Mouse (Mus musculus): Measurements from ENCODE around the gene Ugt1a7c.

The Ugt1a7c gene

GRCm38 (mm10) chr1:88235046-88235893 lies 140.4 kb downstream of the Ugt1a7c start:
- no peak for DNase-seq (ENCODE audit: extremely low spot score, low read depth, low spot score)

- no peak for DNase-seq (ENCODE audit: extremely low spot score, low read depth, low spot score)
Observed at GRCm38 (mm10) chr1:88235894-88236415, 141.1 kb downstream of the Ugt1a7c start.

- DNase-seq (ENCODE audit: extremely low spot score, low read depth, low spot score): no peak
Observed at GRCm38 (mm10) chr1:88237311-88237710, 142.4 kb downstream of the Ugt1a7c start.

- no peak for DNase-seq (ENCODE audit: extremely low spot score, low read depth, low spot score)
Observed at GRCm38 (mm10) chr1:88238771-88239170, 143.9 kb downstream of the Ugt1a7c start.

GRCm38 (mm10) chr1:88240072-88240471 lies 145.2 kb downstream of the Ugt1a7c start:
- DNase-seq (ENCODE audit: extremely low spot score, low read depth, low spot score): no peak

GRCm38 (mm10) chr1:88240579-88240978 lies 145.7 kb downstream of the Ugt1a7c start:
- no peak for DNase-seq (ENCODE audit: extremely low spot score, low read depth, low spot score)

GRCm38 (mm10) chr1:88243861-88244260 lies 149.0 kb downstream of the Ugt1a7c start:
- no peak for DNase-seq (ENCODE audit: extremely low spot score, low read depth, low spot score)

- DNase-seq (ENCODE audit: extremely low spot score, low read depth, low spot score): no peak
Observed at GRCm38 (mm10) chr1:88245881-88246280, 151.0 kb downstream of the Ugt1a7c start.

- DNase-seq (ENCODE audit: extremely low spot score, low read depth, low spot score): no peak
Observed at GRCm38 (mm10) chr1:88246386-88246785, 151.5 kb downstream of the Ugt1a7c start.

- no peak for DNase-seq (ENCODE audit: extremely low spot score, low read depth, low spot score)
Observed at GRCm38 (mm10) chr1:88247660-88248059, 152.8 kb downstream of the Ugt1a7c start.

- DNase-seq (ENCODE audit: extremely low spot score, low read depth, low spot score): no peak
Observed at GRCm38 (mm10) chr1:88248658-88249057, 153.8 kb downstream of the Ugt1a7c start.

GRCm38 (mm10) chr1:88249596-88249995 lies 154.7 kb downstream of the Ugt1a7c start:
- DNase-seq (ENCODE audit: extremely low spot score, low read depth, low spot score): no peak

- DNase-seq (ENCODE audit: extremely low spot score, low read depth, low spot score): no peak
Observed at GRCm38 (mm10) chr1:88250023-88250422, 155.2 kb downstream of the Ugt1a7c start.

- no peak for DNase-seq (ENCODE audit: extremely low spot score, low read depth, low spot score)
Observed at GRCm38 (mm10) chr1:88253106-88253505, 158.2 kb downstream of the Ugt1a7c start.

- no peak for DNase-seq (ENCODE audit: extremely low spot score, low read depth, low spot score)
Observed at GRCm38 (mm10) chr1:88253540-88253939, 158.7 kb downstream of the Ugt1a7c start.

- DNase-seq (ENCODE audit: extremely low spot score, low read depth, low spot score): no peak
Observed at GRCm38 (mm10) chr1:88254793-88255465, 160.1 kb downstream of the Ugt1a7c start.

GRCm38 (mm10) chr1:88255466-88255857 lies 160.6 kb downstream of the Ugt1a7c start:
- DNase-seq (ENCODE audit: extremely low spot score, low read depth, low spot score): no peak

GRCm38 (mm10) chr1:88255989-88256754 lies 161.3 kb downstream of the Ugt1a7c start:
- no peak for DNase-seq (ENCODE audit: extremely low spot score, low read depth, low spot score)

GRCm38 (mm10) chr1:88256886-88257663 lies 162.2 kb downstream of the Ugt1a7c start:
- no peak for DNase-seq (ENCODE audit: extremely low spot score, low read depth, low spot score)

- DNase-seq (ENCODE audit: extremely low spot score, low read depth, low spot score): no peak
Observed at GRCm38 (mm10) chr1:88257681-88258080, 162.8 kb downstream of the Ugt1a7c start.
